Mouse (Mus musculus) ES-Bruce4 (cell line): ENCODE data around the gene Lrrc20.

ENCODE experiments used
- EP300 ChIP-seq: IDR thresholded peaks from 2 replicates; pipeline ENCODE4 v1.6.1; 2011; ENCODE audit warnings: low read depth, low read length; ENCODE audit not compliant: insufficient read depth
- POLR2A ChIP-seq: IDR thresholded peaks from one replicate; pipeline ENCODE4 v1.8.1; 2011; ENCODE audit warnings: low read length; ENCODE audit not compliant: insufficient read depth

- no peak for TF ChIP-seq POLR2A
- no peak for TF ChIP-seq EP300
These were observed 151.8 kb downstream of the Lrrc20 start for GRCm38 (mm10) chr10:61627195-61627937.
